Mouse (Mus musculus) limb, embryonic 11.5 days (tissue): Measurements from ENCODE around the gene Rab34. TPM values are rescaled to one million over a fixed set of nuclear protein-coding genes. Genes with fewer than 3 reads are reported as not detected.

Experiments used
- ATAC-seq: fragments of 200-750 bp; cut with Nextera tagmentation; 2 replicates; pipeline ENCODE4 v1.8.0; 2017; ENCODE audit warnings: low read depth; ENCODE audit not compliant: insufficient number of reproducible peaks, low FRiP score, low TSS enrichment
- DNase-seq: peaks from one replicate; pipeline ENCODE4 v3.0.0-alpha.2; 2015; ENCODE audit warnings: low spot score
- H3K27ac ChIP-seq: fragments of 300-500 bp; sonication (generic); replicated peaks from 2 replicates; pipeline ENCODE4 v1.5.1; 2014; ENCODE audit warnings: low read depth, mild to moderate bottlenecking, low read length
- H3K27me3 ChIP-seq: fragments of 300-500 bp; sonication (generic); 2 replicates; pipeline ENCODE4 v1.6.1; 2014; ENCODE audit warnings: mild to moderate bottlenecking, low read length, mixed read lengths; ENCODE audit not compliant: control insufficient read depth, insufficient read depth
- H3K36me3 ChIP-seq: fragments of 300-500 bp; sonication (generic); 2 replicates; pipeline ENCODE4 v1.6.1; 2014; ENCODE audit warnings: mild to moderate bottlenecking, low read length, moderate library complexity, mixed read lengths; ENCODE audit not compliant: control insufficient read depth, insufficient read depth
- H3K4me1 ChIP-seq: fragments of 300-500 bp; sonication (generic); 2 replicates; pipeline ENCODE4 v1.6.1; 2014; ENCODE audit warnings: low read length, mixed read lengths; ENCODE audit not compliant: control insufficient read depth, insufficient read depth
- H3K4me2 ChIP-seq: fragments of 300-500 bp; sonication (generic); 2 replicates; pipeline ENCODE4 v1.6.1; 2014; ENCODE audit warnings: low read depth, mild to moderate bottlenecking, moderate library complexity; ENCODE audit not compliant: severe bottlenecking
- H3K4me3 ChIP-seq: fragments of 300-500 bp; sonication (generic); 2 replicates; pipeline ENCODE4 v1.5.1; 2014; ENCODE audit warnings: low read depth, low read length
- H3K9ac ChIP-seq: fragments of 300-500 bp; sonication (generic); 2 replicates; pipeline ENCODE4 v1.6.1; 2014; ENCODE audit warnings: mild to moderate bottlenecking, low read length
- H3K9me3 ChIP-seq: fragments of 300-500 bp; sonication (generic); 2 replicates; pipeline ENCODE4 v1.6.1; 2016; ENCODE audit warnings: low read length; ENCODE audit not compliant: control insufficient read depth
- WGBS: fragments of 180-500 bp; shearing (Covaris S2); extraction: QIAGEN DNeasy Blood & Tissue Kit; methylation state at CpG from one replicate; pipeline ENCODE4 v1.1.7; 2014; 5-methylcytosine and 5-hydroxymethylcytosine counted together
- polyA plus RNA-seq: library from polyadenylated mRNA; unstranded; fragments of >200 nt; fragmentation: Nextera tagmentation; extraction: Ambion mirVana; gene quantifications from 2 replicates; pipeline ENCODE4 v1.2.1, GENCODE M21; 2014

Rab34 gene
- polyA plus RNA-seq, 1 experiment from 2014 or later, result 144 TPM

GRCm38 (mm10) chr11:78209886-78210285 lies 21.7 kb downstream of the Rab34 start:
- ATAC-seq (no peak), DNase-seq (no peak)
- Histone ChIP-seq H3K9ac (no peak overlapping the region), H3K27ac (no peak overlapping the region), H3K4me2 (no peak overlapping the region), H3K36me3 (peaks cover 58% of the 10 kb centered on the region), H3K4me1 (no peaks in the 10 kb centered on the region), H3K9me3 (no peaks in the 10 kb centered on the region), H3K4me3 (no peak overlapping the region), H3K27me3 (no peaks in the 10 kb centered on the region)
- 99% methylated on average over 6 of the region's 6 CpGs for WGBS

- DNase-seq, result no peak
- ATAC-seq, result no peak
These were observed 22.4 kb downstream of the Rab34 start for GRCm38 (mm10) chr11:78210615-78211014.

GRCm38 (mm10) chr11:78211513-78211912 lies 23.3 kb downstream of the Rab34 start:
- Histone ChIP-seq H3K4me2 (no peak overlapping the region), H3K4me3 (no peak overlapping the region), H3K4me1 (no peaks in the 10 kb centered on the region), H3K9ac (no peak overlapping the region), H3K27ac (no peak overlapping the region), H3K9me3 (no peaks in the 10 kb centered on the region), H3K27me3 (no peaks in the 10 kb centered on the region), H3K36me3 (peaks cover 66% of the 10 kb centered on the region)
- ATAC-seq (no peak), DNase-seq (no peak)
- WGBS, result 92% methylated on average over 5 of the region's 5 CpGs

More at GRCm38 (mm10) chr11:78210615-78211014, 22.4 kb downstream of the Rab34 start:
- no peak overlapping the region for H3K4me3 ChIP-seq
- H3K4me2 ChIP-seq, result no peak overlapping the region
- no peaks in the 10 kb centered on the region for H3K4me1 ChIP-seq
- WGBS, result 71% methylated on average over 7 of the region's 7 CpGs
- H3K27me3 ChIP-seq, result no peaks in the 10 kb centered on the region
- H3K9me3 ChIP-seq, result no peaks in the 10 kb centered on the region
- H3K36me3 ChIP-seq, result peaks cover 62% of the 10 kb centered on the region
- H3K27ac ChIP-seq, result no peak overlapping the region
- H3K9ac ChIP-seq, result no peak overlapping the region

- H3K36me3 ChIP-seq, result peaks cover 60% of the 10 kb centered on the region
- no peak for ATAC-seq
- no peaks in the 10 kb centered on the region for H3K9me3 ChIP-seq
- DNase-seq, result no peak
- H3K27ac ChIP-seq, result no peak overlapping the region
- WGBS, result 94% methylated on average over 14 of the region's 14 CpGs
- no peaks in the 10 kb centered on the region for H3K27me3 ChIP-seq
- no peak overlapping the region for H3K9ac ChIP-seq
- H3K4me2 ChIP-seq, result no peak overlapping the region
- no peaks in the 10 kb centered on the region for H3K4me1 ChIP-seq
- no peak overlapping the region for H3K4me3 ChIP-seq
These were observed 25.0 kb downstream of the Rab34 start for GRCm38 (mm10) chr11:78213086-78213817.

GRCm38 (mm10) chr11:78215709-78216317 lies 27.6 kb downstream of the Rab34 start:
- ATAC-seq (no peak), DNase-seq (no peak)
- 87% methylated on average over 11 of the region's 11 CpGs for WGBS
- no peak overlapping the region; the same call in 1 of the 2 replicates for H3K9ac ChIP-seq
- H3K9me3 ChIP-seq, result no peaks in the 10 kb centered on the region
- no peaks in the 10 kb centered on the region for H3K4me1 ChIP-seq
- H3K4me3 ChIP-seq, result no peak overlapping the region
- H3K36me3 ChIP-seq, result peaks cover 59% of the 10 kb centered on the region
- H3K27ac ChIP-seq, result no peak overlapping the region
- no peak overlapping the region for H3K4me2 ChIP-seq
- no peaks in the 10 kb centered on the region for H3K27me3 ChIP-seq

- no peaks in the 10 kb centered on the region for H3K27me3 ChIP-seq
- no peak overlapping the region for H3K4me3 ChIP-seq
- peaks cover 60% of the 10 kb centered on the region for H3K36me3 ChIP-seq
- no peak overlapping the region for H3K4me2 ChIP-seq
- H3K4me1 ChIP-seq, result no peaks in the 10 kb centered on the region
- DNase-seq (no peak), ATAC-seq (no peak)
- H3K9me3 ChIP-seq, result no peaks in the 10 kb centered on the region
- H3K27ac ChIP-seq, result no peak overlapping the region
- H3K9ac ChIP-seq, result no peak overlapping the region
- 92% methylated on average over 4 of the region's 4 CpGs for WGBS
These were observed 35.4 kb downstream of the Rab34 start for GRCm38 (mm10) chr11:78223586-78223985.

GRCm38 (mm10) chr11:78231518-78231917 lies 43.3 kb downstream of the Rab34 start:
- DNase-seq (no peak), ATAC-seq (no peak)
- Histone ChIP-seq H3K36me3 (peaks cover 48% of the 10 kb centered on the region), H3K4me2 (no peak overlapping the region), H3K9ac (no peak overlapping the region), H3K4me3 (no peak overlapping the region), H3K27me3 (no peaks in the 10 kb centered on the region), H3K27ac (no peak overlapping the region), H3K4me1 (no peaks in the 10 kb centered on the region), H3K9me3 (no peaks in the 10 kb centered on the region)
- 91% methylated on average over 6 of the region's 6 CpGs for WGBS

GRCm38 (mm10) chr11:78240193-78240857 lies 52.1 kb downstream of the Rab34 start:
- peaks cover 5% of the 10 kb centered on the region for H3K4me1 ChIP-seq
- no peak for DNase-seq
- no peaks in the 10 kb centered on the region for H3K27me3 ChIP-seq
- peaks cover 7% of the 10 kb centered on the region; the same call in 1 of the 2 replicates for H3K36me3 ChIP-seq
- no peak overlapping the region for H3K9ac ChIP-seq
- no peak overlapping the region for H3K27ac ChIP-seq
- no peak overlapping the region for H3K4me3 ChIP-seq
- no peak for ATAC-seq
- WGBS, result 94% methylated on average over 9 of the region's 9 CpGs
- no peak overlapping the region for H3K4me2 ChIP-seq
- H3K9me3 ChIP-seq, result no peaks in the 10 kb centered on the region
